Mouse (Mus musculus): Measurements from ENCODE around the gene Rev3l. TPM values are rescaled to one million over a fixed set of nuclear protein-coding genes. Genes with fewer than 3 reads are reported as not detected.

Gene Rev3l
- polyA plus RNA-seq, 1 experiment from 2014 or later: 23.7 TPM

- Histone ChIP-seq H3K36me3 (ENCODE audit: control insufficient read depth, insufficient read depth, low read length) (no peaks in the 10 kb centered on the region), H3K4me3 (ENCODE audit: low read depth, low read length) (no peak overlapping the region), H3K9me3 (ENCODE audit: control insufficient read depth, low read length) (no peaks in the 10 kb centered on the region), H3K27me3 (ENCODE audit: control insufficient read depth, insufficient read depth, low read length) (no peaks in the 10 kb centered on the region), H3K9ac (ENCODE audit: low read depth, low read length) (no peak overlapping the region), H3K4me1 (replicated peaks; ENCODE audit: control insufficient read depth, insufficient read depth, low read length) (no peaks in the 10 kb centered on the region; the same call in 1 of the 2 replicates), H3K4me2 (replicated peaks; ENCODE audit: low read depth, low read length) (no peak overlapping the region), H3K27ac (ENCODE audit: low read depth, low read length) (no peak overlapping the region)
- ATAC-seq (ENCODE audit: low FRiP score): no peak
- no peak for DNase-seq (ENCODE audit: low spot score)
- 93% methylated on average over 4 of the region's 4 CpGs for WGBS
Observed at GRCm38 (mm10) chr10:39766702-39767101, 34.8 kb downstream of the Rev3l start.

GRCm38 (mm10) chr10:39772259-39772658 is 40.3 kb downstream of the Rev3l start:
- H3K4me2 ChIP-seq (replicated peaks; ENCODE audit: low read depth, low read length): no peak overlapping the region
- no peak overlapping the region for H3K9ac ChIP-seq (ENCODE audit: low read depth, low read length)
- no peaks in the 10 kb centered on the region for H3K9me3 ChIP-seq (ENCODE audit: control insufficient read depth, low read length)
- no peak overlapping the region for H3K4me3 ChIP-seq (ENCODE audit: low read depth, low read length)
- no peak overlapping the region for H3K27ac ChIP-seq (ENCODE audit: low read depth, low read length)
- no peaks in the 10 kb centered on the region for H3K27me3 ChIP-seq (ENCODE audit: control insufficient read depth, insufficient read depth, low read length)
- 73% methylated on average over 2 of the region's 2 CpGs for WGBS
- DNase-seq (ENCODE audit: low spot score) (no peak), ATAC-seq (ENCODE audit: low FRiP score) (no peak)
- no peaks in the 10 kb centered on the region; the same call in 1 of the 2 replicates for H3K4me1 ChIP-seq (replicated peaks; ENCODE audit: control insufficient read depth, insufficient read depth, low read length)
- no peaks in the 10 kb centered on the region for H3K36me3 ChIP-seq (ENCODE audit: control insufficient read depth, insufficient read depth, low read length)

DNA sequence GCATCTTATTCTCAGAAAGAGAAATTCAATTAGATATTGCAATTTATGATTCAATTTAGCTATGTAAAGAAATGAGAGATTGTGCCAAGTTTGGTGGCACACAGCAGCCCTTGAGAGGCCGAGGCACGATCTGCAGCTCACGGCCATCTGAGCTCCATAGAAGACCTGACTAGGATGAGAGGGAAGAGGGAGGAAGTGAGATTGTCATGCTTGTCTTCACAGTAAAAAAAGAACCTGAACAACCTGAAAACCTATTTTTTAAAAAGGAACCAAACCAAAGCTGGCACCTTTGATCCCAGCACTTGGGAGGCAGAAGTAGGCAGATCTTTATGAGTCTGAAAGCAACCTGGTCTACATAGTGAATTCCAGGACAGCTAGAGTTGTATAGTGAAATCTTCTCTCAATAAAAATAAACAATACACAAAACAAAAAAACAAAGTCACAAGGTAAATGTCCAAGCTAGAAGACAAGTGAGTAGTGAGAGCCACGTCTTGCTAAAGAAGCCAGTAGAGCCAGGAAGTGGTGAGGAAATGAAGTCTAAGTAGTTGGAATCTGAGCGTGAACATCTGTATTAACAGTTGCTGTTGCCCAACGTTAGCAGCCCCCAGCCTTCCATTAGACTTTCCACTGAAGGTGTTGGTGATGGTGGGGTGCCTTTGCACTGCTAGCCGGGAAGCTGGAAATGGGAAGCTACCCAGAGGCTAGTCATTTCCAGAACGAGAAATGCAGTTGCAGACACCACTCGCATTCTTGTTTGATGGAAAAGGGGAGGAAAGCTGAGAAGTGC is 42.2 kb downstream of the Rev3l start:
- H3K4me2 ChIP-seq (replicated peaks; ENCODE audit: low read depth, low read length): no peak overlapping the region
- H3K27me3 ChIP-seq (ENCODE audit: control insufficient read depth, insufficient read depth, low read length): no peaks in the 10 kb centered on the region
- 84% methylated on average over 9 of the region's 9 CpGs for WGBS
- H3K9me3 ChIP-seq (ENCODE audit: control insufficient read depth, low read length): no peaks in the 10 kb centered on the region
- no peak for DNase-seq (ENCODE audit: low spot score)
- ATAC-seq (ENCODE audit: low FRiP score): no peak
- H3K27ac ChIP-seq (ENCODE audit: low read depth, low read length): no peak overlapping the region
- no peaks in the 10 kb centered on the region for H3K36me3 ChIP-seq (ENCODE audit: control insufficient read depth, insufficient read depth, low read length)
- H3K4me1 ChIP-seq (replicated peaks; ENCODE audit: control insufficient read depth, insufficient read depth, low read length): no peaks in the 10 kb centered on the region
- H3K4me3 ChIP-seq (ENCODE audit: low read depth, low read length): no peak overlapping the region
- H3K9ac ChIP-seq (ENCODE audit: low read depth, low read length): no peak overlapping the region

DNA sequence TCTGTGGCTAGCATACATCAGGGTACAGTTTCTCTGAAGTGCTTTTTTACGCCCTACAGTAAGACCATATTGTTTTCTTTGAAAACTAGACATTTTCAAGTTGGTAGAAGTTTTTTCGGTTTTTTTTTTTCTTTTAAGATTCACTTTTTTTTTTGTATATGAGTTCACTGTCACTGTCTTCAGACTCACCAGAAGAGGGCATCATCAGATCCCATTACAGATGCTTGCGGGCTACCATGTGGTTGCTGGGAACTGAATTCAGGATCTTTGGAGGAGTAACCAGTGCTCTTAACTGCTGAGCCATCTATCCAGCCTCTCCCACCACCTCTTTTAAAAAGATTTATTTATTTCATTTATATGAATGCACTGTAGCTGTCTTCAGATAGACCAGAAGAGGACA is 45.0 kb downstream of the Rev3l start:
- Histone ChIP-seq H3K4me2 (replicated peaks; ENCODE audit: low read depth, low read length) (no peak overlapping the region), H3K27ac (ENCODE audit: low read depth, low read length) (no peak overlapping the region), H3K36me3 (ENCODE audit: control insufficient read depth, insufficient read depth, low read length) (no peaks in the 10 kb centered on the region), H3K4me1 (replicated peaks; ENCODE audit: control insufficient read depth, insufficient read depth, low read length) (no peaks in the 10 kb centered on the region), H3K27me3 (ENCODE audit: control insufficient read depth, insufficient read depth, low read length) (no peaks in the 10 kb centered on the region), H3K4me3 (ENCODE audit: low read depth, low read length) (no peak overlapping the region), H3K9me3 (ENCODE audit: control insufficient read depth, low read length) (no peaks in the 10 kb centered on the region), H3K9ac (ENCODE audit: low read depth, low read length) (no peak overlapping the region)
- DNase-seq (ENCODE audit: low spot score) (no peak), ATAC-seq (ENCODE audit: low FRiP score) (no peak)
- 87% methylated on average over 3 of the region's 3 CpGs for WGBS

GRCm38 (mm10) chr10:39778305-39778704 is 46.4 kb downstream of the Rev3l start:
- WGBS: 93% methylated on average over 4 of the region's 4 CpGs
- H3K27me3 ChIP-seq (ENCODE audit: control insufficient read depth, insufficient read depth, low read length): no peaks in the 10 kb centered on the region
- H3K9me3 ChIP-seq (ENCODE audit: control insufficient read depth, low read length): no peaks in the 10 kb centered on the region
- H3K27ac ChIP-seq (ENCODE audit: low read depth, low read length): no peak overlapping the region
- no peak overlapping the region for H3K4me2 ChIP-seq (replicated peaks; ENCODE audit: low read depth, low read length)
- no peaks in the 10 kb centered on the region for H3K36me3 ChIP-seq (ENCODE audit: control insufficient read depth, insufficient read depth, low read length)
- H3K4me3 ChIP-seq (ENCODE audit: low read depth, low read length): no peak overlapping the region
- DNase-seq (ENCODE audit: low spot score) (no peak), ATAC-seq (ENCODE audit: low FRiP score) (no peak)
- H3K4me1 ChIP-seq (replicated peaks; ENCODE audit: control insufficient read depth, insufficient read depth, low read length): no peaks in the 10 kb centered on the region
- no peak overlapping the region for H3K9ac ChIP-seq (ENCODE audit: low read depth, low read length)

DNA sequence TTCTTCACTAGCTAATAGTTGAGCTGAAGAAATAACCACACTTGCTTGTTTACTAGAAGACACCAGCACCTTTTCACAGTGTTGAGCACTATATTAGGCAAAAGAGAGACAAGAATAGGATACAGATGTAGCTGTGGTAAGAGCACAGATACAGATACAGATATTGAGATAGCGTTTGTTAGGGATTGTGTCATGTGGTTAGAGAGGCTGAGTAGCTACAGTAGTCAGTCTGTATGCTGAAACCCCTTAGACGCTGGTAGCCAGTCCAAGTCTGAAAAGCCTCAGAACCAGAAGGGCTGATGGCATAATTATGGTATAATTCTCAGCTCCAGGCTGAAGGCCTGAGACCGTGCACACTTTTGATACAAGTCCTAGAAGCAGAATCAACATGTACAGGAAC is 53.3 kb downstream of the Rev3l start:
- Histone ChIP-seq H3K4me2 (replicated peaks; ENCODE audit: low read depth, low read length) (no peak overlapping the region), H3K4me3 (ENCODE audit: low read depth, low read length) (no peak overlapping the region), H3K36me3 (ENCODE audit: control insufficient read depth, insufficient read depth, low read length) (no peaks in the 10 kb centered on the region), H3K27ac (ENCODE audit: low read depth, low read length) (no peak overlapping the region), H3K4me1 (replicated peaks; ENCODE audit: control insufficient read depth, insufficient read depth, low read length) (no peaks in the 10 kb centered on the region), H3K27me3 (ENCODE audit: control insufficient read depth, insufficient read depth, low read length) (no peaks in the 10 kb centered on the region), H3K9me3 (ENCODE audit: control insufficient read depth, low read length) (no peaks in the 10 kb centered on the region), H3K9ac (ENCODE audit: low read depth, low read length) (no peak overlapping the region)
- 94% methylated on average over 3 of the region's 3 CpGs for WGBS
- DNase-seq (ENCODE audit: low spot score) (no peak), ATAC-seq (ENCODE audit: low FRiP score) (no peak)

DNA sequence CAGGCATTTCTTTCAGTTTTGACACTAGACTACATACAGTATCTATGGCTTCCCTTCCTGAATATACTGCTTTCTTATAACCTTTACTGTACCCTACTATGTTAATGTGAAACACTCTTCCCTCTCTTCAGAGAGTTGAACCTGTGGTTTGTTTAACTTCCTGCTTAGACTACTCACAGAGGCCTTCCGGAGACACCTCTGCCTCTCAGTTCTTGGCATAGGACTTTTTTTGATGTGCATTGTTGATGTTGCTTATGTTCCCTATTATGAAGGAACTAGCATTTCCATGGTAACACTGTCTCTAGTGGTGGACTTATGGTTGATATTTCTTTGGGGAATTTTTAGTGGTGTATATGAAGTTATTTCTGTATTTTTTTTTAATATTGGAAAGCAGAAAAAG is 61.4 kb downstream of the Rev3l start:
- H3K36me3 ChIP-seq (ENCODE audit: control insufficient read depth, insufficient read depth, low read length): no peaks in the 10 kb centered on the region
- DNase-seq (ENCODE audit: low spot score): no peak
- no peaks in the 10 kb centered on the region for H3K27me3 ChIP-seq (ENCODE audit: control insufficient read depth, insufficient read depth, low read length)
- ATAC-seq (ENCODE audit: low FRiP score): no peak
- H3K4me2 ChIP-seq (replicated peaks; ENCODE audit: low read depth, low read length): no peak overlapping the region
- 96% methylated on average over 1 of the region's 1 CpGs for WGBS
- H3K4me3 ChIP-seq (ENCODE audit: low read depth, low read length): no peak overlapping the region
- H3K9ac ChIP-seq (ENCODE audit: low read depth, low read length): no peak overlapping the region
- no peaks in the 10 kb centered on the region for H3K4me1 ChIP-seq (replicated peaks; ENCODE audit: control insufficient read depth, insufficient read depth, low read length)
- H3K9me3 ChIP-seq (ENCODE audit: control insufficient read depth, low read length): no peaks in the 10 kb centered on the region
- no peak overlapping the region for H3K27ac ChIP-seq (ENCODE audit: low read depth, low read length)

GRCm38 (mm10) chr10:39811507-39811906 is 79.6 kb downstream of the Rev3l start:
- DNase-seq (ENCODE audit: low spot score) (peak; percentile 68), ATAC-seq (ENCODE audit: low FRiP score) (no peak)
- H3K4me1 ChIP-seq (replicated peaks; ENCODE audit: control insufficient read depth, insufficient read depth, low read length): no peaks in the 10 kb centered on the region
- 75% methylated on average over 3 of the region's 3 CpGs for WGBS
- H3K4me3 ChIP-seq (ENCODE audit: low read depth, low read length): no peak overlapping the region
- no peak overlapping the region for H3K9ac ChIP-seq (ENCODE audit: low read depth, low read length)
- H3K9me3 ChIP-seq (ENCODE audit: control insufficient read depth, low read length): no peaks in the 10 kb centered on the region
- H3K27me3 ChIP-seq (ENCODE audit: control insufficient read depth, insufficient read depth, low read length): no peaks in the 10 kb centered on the region
- no peak overlapping the region for H3K27ac ChIP-seq (ENCODE audit: low read depth, low read length)
- 0 out of 2 replicates have a peak, but pooled peaks cover 6% of the 10 kb centered on the region for H3K36me3 ChIP-seq (ENCODE audit: control insufficient read depth, insufficient read depth, low read length)
- no peak overlapping the region for H3K4me2 ChIP-seq (replicated peaks; ENCODE audit: low read depth, low read length)

DNA sequence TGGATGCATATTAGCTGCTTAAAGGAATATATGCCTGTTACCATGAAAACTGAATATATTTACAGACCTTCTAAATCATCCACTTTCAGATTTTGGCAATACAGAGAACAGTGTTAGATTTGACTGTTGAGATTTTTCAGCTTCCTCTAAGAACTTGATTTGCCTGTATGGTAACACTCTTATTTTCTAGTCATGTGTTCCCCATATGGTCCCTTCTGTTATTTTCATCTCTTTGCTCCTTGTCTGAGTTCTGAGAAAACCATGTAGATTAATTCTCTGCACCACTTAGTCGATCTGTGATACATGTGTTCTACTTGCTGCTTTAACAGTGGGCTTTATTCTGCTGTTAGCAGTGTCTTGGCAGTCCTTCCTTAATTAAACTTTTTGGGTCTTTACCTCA is 110.7 kb downstream of the Rev3l start:
- no peak overlapping the region for H3K4me2 ChIP-seq (replicated peaks; ENCODE audit: low read depth, low read length)
- no peak overlapping the region for H3K4me3 ChIP-seq (ENCODE audit: low read depth, low read length)
- H3K36me3 ChIP-seq (ENCODE audit: control insufficient read depth, insufficient read depth, low read length): no peaks in the 10 kb centered on the region
- no peaks in the 10 kb centered on the region for H3K9me3 ChIP-seq (ENCODE audit: control insufficient read depth, low read length)
- H3K27me3 ChIP-seq (ENCODE audit: control insufficient read depth, insufficient read depth, low read length): no peaks in the 10 kb centered on the region
- 94% methylated on average over 1 of the region's 1 CpGs for WGBS
- H3K27ac ChIP-seq (ENCODE audit: low read depth, low read length): no peak overlapping the region
- H3K4me1 ChIP-seq (replicated peaks; ENCODE audit: control insufficient read depth, insufficient read depth, low read length): no peaks in the 10 kb centered on the region
- DNase-seq (ENCODE audit: low spot score) (no peak), ATAC-seq (ENCODE audit: low FRiP score) (no peak)
- no peak overlapping the region for H3K9ac ChIP-seq (ENCODE audit: low read depth, low read length)
